Mouse (Mus musculus) kidney, embryonic 15.5 days (tissue): ENCODE measurements around the gene Smarcal1. TPM values are rescaled to one million over a fixed set of nuclear protein-coding genes. Genes with fewer than 3 reads are reported as not detected.
A peak's percentile ranks its signal among the peaks of the same experiment; 100 is the strongest.

Source experiments
- ATAC-seq: fragments of 200-750 bp; cut with Nextera tagmentation; replicated peaks from 2 replicates; pipeline ENCODE4 v1.8.0; 2017; ENCODE audit warnings: moderate TSS enrichment; ENCODE audit not compliant: low FRiP score
- H3K27ac ChIP-seq: fragments of 300-500 bp; sonication (generic); 2 replicates; pipeline ENCODE4 v1.5.1; 2015; ENCODE audit warnings: mild to moderate bottlenecking, inconsistent platforms
- H3K27me3 ChIP-seq: fragments of 300-500 bp; sonication (generic); 2 replicates; pipeline ENCODE4 v1.6.1; 2015; ENCODE audit warnings: inconsistent platforms
- H3K36me3 ChIP-seq: fragments of 300-500 bp; sonication (generic); 2 replicates; pipeline ENCODE4 v1.6.1; 2015; ENCODE audit warnings: inconsistent platforms
- H3K4me1 ChIP-seq: fragments of 300-500 bp; sonication (generic); 2 replicates; pipeline ENCODE4 v1.6.1; 2015; ENCODE audit warnings: inconsistent platforms
- H3K4me2 ChIP-seq: fragments of 300-500 bp; sonication (generic); 2 replicates; pipeline ENCODE4 v1.6.1; 2015; ENCODE audit warnings: moderate library complexity, mild to moderate bottlenecking, inconsistent platforms
- H3K4me3 ChIP-seq: fragments of 300-500 bp; sonication (generic); replicated peaks from 2 replicates; pipeline ENCODE4 v1.5.1; 2015; ENCODE audit warnings: mild to moderate bottlenecking, inconsistent platforms
- H3K9ac ChIP-seq: fragments of 300-500 bp; sonication (generic); 2 replicates; pipeline ENCODE4 v1.6.1; 2015; ENCODE audit warnings: mild to moderate bottlenecking, inconsistent platforms
- H3K9me3 ChIP-seq: fragments of 300-500 bp; sonication (generic); replicated peaks from 2 replicates; pipeline ENCODE4 v1.6.1; 2016; ENCODE audit warnings: inconsistent platforms
- WGBS: fragments of 180-500 bp; shearing (Covaris S2); methylation state at CpG from one replicate; pipeline ENCODE4 v1.1.7; 2015; ENCODE audit warnings: mixed read lengths; 5-methylcytosine and 5-hydroxymethylcytosine counted together
- polyA plus RNA-seq: library from polyadenylated mRNA; unstranded; fragments of >200 nt; fragmentation: Nextera tagmentation; extraction: Ambion mirVana; gene quantifications from 2 replicates; pipeline ENCODE4 v1.2.1, GENCODE M21; 2015

Gene Smarcal1
- polyA plus RNA-seq, 1 experiment from 2014 or later = 24.2 TPM

GRCm38 (mm10) chr1:72574047-72574446, 9.0 kb upstream of the Smarcal1 start:
- no peak overlapping the region for H3K9ac ChIP-seq
- WGBS = 24% methylated on average over 7 of the region's 7 CpGs
- H3K4me1 ChIP-seq = peaks cover 26% of the 10 kb centered on the region
- no peak overlapping the region for H3K4me3 ChIP-seq
- H3K36me3 ChIP-seq = no peaks in the 10 kb centered on the region
- no peak overlapping the region for H3K4me2 ChIP-seq
- peaks cover 19% of the 10 kb centered on the region for H3K27me3 ChIP-seq
- H3K9me3 ChIP-seq = no peaks in the 10 kb centered on the region
- ATAC-seq = no peak
- no peak overlapping the region for H3K27ac ChIP-seq

- Histone ChIP-seq H3K4me1 (peaks cover 26% of the 10 kb centered on the region), H3K36me3 (no peaks in the 10 kb centered on the region), H3K27me3 (peaks cover 23% of the 10 kb centered on the region), H3K9me3 (no peaks in the 10 kb centered on the region), H3K27ac (no peak overlapping the region), H3K9ac (no peak overlapping the region), H3K4me3 (no peak overlapping the region), H3K4me2 (no peak overlapping the region)
- no peak for ATAC-seq
- WGBS = 53% methylated on average over 7 of the region's 7 CpGs
Measured at GRCm38 (mm10) chr1:72574608-72575007, 8.4 kb upstream of the Smarcal1 start.

- H3K4me3 ChIP-seq = no peak overlapping the region
- H3K9ac ChIP-seq = no peak overlapping the region
- peaks cover 26% of the 10 kb centered on the region for H3K4me1 ChIP-seq
- no peaks in the 10 kb centered on the region for H3K36me3 ChIP-seq
- WGBS = 54% methylated on average over 4 of the region's 4 CpGs
- H3K27ac ChIP-seq = no peak overlapping the region
- no peak for ATAC-seq
- H3K27me3 ChIP-seq = peaks cover 26% of the 10 kb centered on the region
- H3K9me3 ChIP-seq = no peaks in the 10 kb centered on the region
- H3K4me2 ChIP-seq = no peak overlapping the region
Measured at GRCm38 (mm10) chr1:72575121-72575520, 7.9 kb upstream of the Smarcal1 start.

- no peak overlapping the region for H3K9ac ChIP-seq
- no peak overlapping the region for H3K27ac ChIP-seq
- H3K4me1 ChIP-seq = peaks cover 29% of the 10 kb centered on the region
- 0 out of 2 replicates have a peak overlapping the region, but pooled peaks have one; percentile 1 for H3K4me3 ChIP-seq
- WGBS = 5% methylated on average over 12 of the region's 12 CpGs
- H3K27me3 ChIP-seq = peaks cover 26% of the 10 kb centered on the region
- H3K9me3 ChIP-seq = no peaks in the 10 kb centered on the region
- H3K4me2 ChIP-seq = peak overlapping the region; percentile 47
- no peaks in the 10 kb centered on the region for H3K36me3 ChIP-seq
- 0 out of 2 replicates have a peak, but pooled peaks have one; percentile 12 for ATAC-seq
Measured at GRCm38 (mm10) chr1:72577481-72577922, 5.5 kb upstream of the Smarcal1 start.

GRCm38 (mm10) chr1:72578351-72578750, 4.7 kb upstream of the Smarcal1 start:
- peaks cover 29% of the 10 kb centered on the region for H3K4me1 ChIP-seq
- H3K4me2 ChIP-seq = peak overlapping the region; percentile 33
- H3K4me3 ChIP-seq = peak overlapping the region; percentile 8; the same call in 1 of the 2 replicates
- H3K9ac ChIP-seq = no peak overlapping the region
- ATAC-seq = no peak
- H3K27me3 ChIP-seq = peaks cover 26% of the 10 kb centered on the region
- H3K36me3 ChIP-seq = no peaks in the 10 kb centered on the region
- 26% methylated on average over 15 of the region's 15 CpGs for WGBS
- H3K9me3 ChIP-seq = no peaks in the 10 kb centered on the region
- H3K27ac ChIP-seq = 0 out of 2 replicates have a peak overlapping the region, but pooled peaks have one; percentile 13

GRCm38 (mm10) chr1:72578806-72579205, 4.2 kb upstream of the Smarcal1 start:
- Histone ChIP-seq H3K27ac (no peak overlapping the region), H3K27me3 (peaks cover 26% of the 10 kb centered on the region), H3K9ac (no peak overlapping the region), H3K4me1 (peaks cover 30% of the 10 kb centered on the region), H3K4me2 (peak overlapping the region; percentile 33), H3K36me3 (no peaks in the 10 kb centered on the region), H3K4me3 (peak overlapping the region; percentile 8; the same call in 1 of the 2 replicates), H3K9me3 (no peaks in the 10 kb centered on the region)
- no peak for ATAC-seq
- WGBS = 27% methylated on average over 4 of the region's 4 CpGs

GRCm38 (mm10) chr1:72583906-72584305, 855 bp downstream of the Smarcal1 start:
- Histone ChIP-seq H3K4me2 (peak overlapping the region; percentile 62), H3K4me1 (peaks cover 12% of the 10 kb centered on the region), H3K36me3 (peaks cover 32% of the 10 kb centered on the region), H3K27ac (no peak overlapping the region), H3K4me3 (peak overlapping the region; percentile 70), H3K27me3 (peaks cover 7% of the 10 kb centered on the region; the same call in 1 of the 2 replicates), H3K9ac (peak overlapping the region; percentile 65; the same call in 1 of the 2 replicates), H3K9me3 (no peaks in the 10 kb centered on the region)
- 73% methylated on average over 4 of the region's 4 CpGs for WGBS
- no peak for ATAC-seq

- WGBS = 92% methylated on average over 17 of the region's 17 CpGs
Measured at GRCm38 (mm10) chr1:72585971-72586875, 3.2 kb downstream of the Smarcal1 start.

GRCm38 (mm10) chr1:72587532-72587931, 4.5 kb downstream of the Smarcal1 start:
- Histone ChIP-seq H3K36me3 (peaks cover 58% of the 10 kb centered on the region), H3K4me1 (peaks cover 10% of the 10 kb centered on the region), H3K27me3 (no peaks in the 10 kb centered on the region), H3K9me3 (no peaks in the 10 kb centered on the region), H3K27ac (no peak overlapping the region), H3K4me2 (no peak overlapping the region), H3K9ac (no peak overlapping the region), H3K4me3 (no peak overlapping the region)
- WGBS = 94% methylated on average over 15 of the region's 15 CpGs
- no peak for ATAC-seq

More at GRCm38 (mm10) chr1:72585971-72586875, 3.2 kb downstream of the Smarcal1 start:
- H3K9me3 ChIP-seq = no peaks in the 10 kb centered on the region
- H3K4me1 ChIP-seq = peaks cover 12% of the 10 kb centered on the region
- no peak overlapping the region for H3K4me2 ChIP-seq
- H3K9ac ChIP-seq = no peak overlapping the region
- no peaks in the 10 kb centered on the region for H3K27me3 ChIP-seq
- ATAC-seq = no peak
- peaks cover 45% of the 10 kb centered on the region for H3K36me3 ChIP-seq
- no peak overlapping the region for H3K27ac ChIP-seq
- no peak overlapping the region for H3K4me3 ChIP-seq

- no peak for ATAC-seq
- Histone ChIP-seq H3K4me1 (peaks cover 9% of the 10 kb centered on the region), H3K4me3 (no peak overlapping the region), H3K27me3 (no peaks in the 10 kb centered on the region), H3K4me2 (no peak overlapping the region), H3K36me3 (peaks cover 71% of the 10 kb centered on the region), H3K9me3 (no peaks in the 10 kb centered on the region), H3K9ac (no peak overlapping the region), H3K27ac (no peak overlapping the region)
- 93% methylated on average over 2 of the region's 2 CpGs for WGBS
Measured at GRCm38 (mm10) chr1:72588763-72589162, 5.7 kb downstream of the Smarcal1 start.

- H3K4me1 ChIP-seq = no peaks in the 10 kb centered on the region
- H3K36me3 ChIP-seq = peaks cover 85% of the 10 kb centered on the region
- no peak for ATAC-seq
- H3K9ac ChIP-seq = no peak overlapping the region
- no peaks in the 10 kb centered on the region for H3K27me3 ChIP-seq
- WGBS = 86% methylated on average over 4 of the region's 4 CpGs
- no peak overlapping the region for H3K27ac ChIP-seq
- no peak overlapping the region for H3K4me2 ChIP-seq
- H3K4me3 ChIP-seq = no peak overlapping the region
- H3K9me3 ChIP-seq = no peaks in the 10 kb centered on the region
Measured at GRCm38 (mm10) chr1:72590636-72591035, 7.6 kb downstream of the Smarcal1 start.

GRCm38 (mm10) chr1:72592350-72592749, 9.3 kb downstream of the Smarcal1 start:
- ATAC-seq = no peak
- WGBS = 83% methylated on average over 3 of the region's 3 CpGs
- H3K36me3 ChIP-seq = peaks cover 87% of the 10 kb centered on the region

More at GRCm38 (mm10) chr1:72592350-72592749, 9.3 kb downstream of the Smarcal1 start:
- Histone ChIP-seq H3K9ac (no peak overlapping the region), H3K4me2 (no peak overlapping the region), H3K27me3 (no peaks in the 10 kb centered on the region), H3K9me3 (no peaks in the 10 kb centered on the region), H3K4me1 (no peaks in the 10 kb centered on the region), H3K27ac (no peak overlapping the region), H3K4me3 (no peak overlapping the region)
